Mouse (Mus musculus) thymus, postnatal 36 days (tissue): ENCODE results near the gene Stat6.
"Not testable (repeated sequence)": the region's sequence is repeated elsewhere in the genome, so short reads cannot be mapped to it uniquely, and the experiment has no call there.

Experiments used
- DNase-seq, 2 experiments: peaks; one replicate each; pipeline ENCODE4 v3.0.0; 2022; ENCODE audit warnings: mixed read lengths in 2 of 2

The Stat6 gene

DNA sequence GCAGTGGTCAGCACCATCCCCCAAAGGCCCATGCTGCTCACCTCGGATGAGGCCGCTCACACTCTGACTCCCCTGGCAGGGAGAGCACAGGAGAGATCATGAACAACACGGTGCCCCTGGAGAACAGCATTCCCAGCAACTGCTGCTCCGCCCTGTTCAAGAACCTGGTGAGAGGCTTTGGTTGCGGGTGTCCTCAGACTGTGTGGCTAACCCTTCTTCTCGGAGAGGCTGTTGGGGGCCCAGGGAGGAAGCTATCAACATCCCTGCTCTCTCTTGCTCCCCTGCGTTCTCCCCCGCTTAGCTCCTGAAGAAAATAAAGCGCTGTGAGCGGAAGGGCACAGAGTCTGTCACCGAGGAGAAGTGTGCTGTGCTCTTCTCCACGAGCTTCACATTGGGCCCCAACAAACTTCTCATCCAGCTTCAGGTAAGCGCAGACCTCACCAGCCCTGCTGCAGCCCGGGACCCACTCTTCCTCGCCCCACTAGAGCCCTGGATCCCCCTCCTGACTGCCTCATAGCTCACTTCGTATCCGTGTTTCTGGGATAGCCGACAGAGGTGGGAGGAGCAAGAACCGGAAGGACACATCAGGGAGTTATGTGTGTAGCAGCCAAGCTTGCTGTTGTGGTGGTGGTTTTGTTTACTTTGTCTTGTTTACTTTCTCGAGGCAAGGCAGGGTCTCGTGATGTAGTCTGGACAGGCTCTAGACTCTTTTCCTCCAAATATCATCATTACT, 10.3 kb downstream of the Stat6 start:
- DNase-seq, result no peak

- no peak for DNase-seq
Observed at GRCm38 (mm10) chr10:127654970-127655579, 12.3 kb downstream of the Stat6 start.

GRCm38 (mm10) chr10:127657617-127658016, 14.8 kb downstream of the Stat6 start:
- not testable (repeated sequence) for DNase-seq

- no peak for DNase-seq
Observed at GRCm38 (mm10) chr10:127658076-127658475, 15.3 kb downstream of the Stat6 start.

GRCm38 (mm10) chr10:127659551-127659950, 16.8 kb downstream of the Stat6 start:
- no peak for DNase-seq

DNA sequence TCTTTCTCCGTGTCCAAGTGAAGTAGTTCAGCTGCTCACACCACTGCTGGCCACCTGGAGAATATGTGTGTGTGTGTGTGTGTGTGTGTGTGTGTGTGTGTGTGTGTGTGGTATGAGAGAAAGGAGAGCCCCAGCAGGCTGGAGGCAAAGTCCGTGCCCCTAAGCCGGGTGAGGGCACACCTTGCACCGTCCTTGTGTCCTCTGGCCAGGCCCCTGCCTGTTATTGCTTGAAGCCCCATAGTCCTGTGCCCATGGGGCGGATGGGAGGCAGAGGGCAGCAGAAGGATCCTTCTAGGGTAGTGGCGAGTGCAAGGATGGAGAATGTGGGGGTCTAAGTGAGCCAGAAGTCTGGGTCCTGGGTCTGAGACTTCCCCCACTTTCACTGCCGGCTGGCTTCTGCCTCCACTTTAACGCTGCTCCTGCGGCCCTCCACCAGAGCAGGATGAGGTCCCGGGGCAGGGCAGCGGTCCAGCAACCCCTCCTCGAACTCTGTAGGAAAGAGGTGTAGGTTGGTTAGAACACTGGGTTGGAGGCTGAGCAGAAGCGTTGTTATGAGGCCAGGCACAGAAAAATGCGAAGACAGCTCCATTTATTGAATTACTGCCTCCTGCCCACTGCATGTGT, 18.6 kb downstream of the Stat6 start:
- DNase-seq, result no peak

- peak; percentile 71 to 75 for DNase-seq
Observed at GRCm38 (mm10) chr10:127661915-127662663, 19.3 kb downstream of the Stat6 start.

DNA sequence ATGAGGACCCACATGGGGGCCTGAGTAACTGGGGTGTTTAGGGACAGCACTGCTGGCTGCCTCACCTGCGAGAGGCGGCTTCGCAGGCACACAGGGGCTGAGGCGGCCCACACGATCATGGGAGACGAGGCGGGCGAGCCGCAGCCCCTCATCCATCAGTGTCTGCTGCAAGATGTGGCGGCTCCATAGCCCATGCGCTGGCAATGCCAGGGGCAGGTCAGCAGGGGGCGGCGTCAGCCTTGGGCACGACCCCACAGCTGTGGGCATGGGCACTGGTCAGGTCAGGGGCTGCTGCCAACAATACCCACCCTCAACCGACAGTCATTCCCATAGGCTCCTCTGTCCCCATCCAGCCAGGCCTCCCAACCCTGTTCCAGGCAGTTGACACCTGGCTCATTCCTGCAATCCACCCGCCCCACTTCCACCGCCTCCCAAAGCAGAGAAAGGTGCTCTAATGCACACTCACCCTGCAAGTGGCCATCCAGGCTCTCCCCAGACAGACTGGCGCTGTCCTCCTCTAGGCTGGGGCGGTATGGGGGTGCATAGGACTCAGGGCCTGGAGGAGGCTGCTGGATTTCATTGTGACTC, 20.0 kb downstream of the Stat6 start:
- peak; percentile 62 to 75 for DNase-seq

GRCm38 (mm10) chr10:127663590-127663989, 20.8 kb downstream of the Stat6 start:
- DNase-seq, result no peak

- no peak for DNase-seq
Observed at GRCm38 (mm10) chr10:127664166-127664565, 21.4 kb downstream of the Stat6 start.

DNA sequence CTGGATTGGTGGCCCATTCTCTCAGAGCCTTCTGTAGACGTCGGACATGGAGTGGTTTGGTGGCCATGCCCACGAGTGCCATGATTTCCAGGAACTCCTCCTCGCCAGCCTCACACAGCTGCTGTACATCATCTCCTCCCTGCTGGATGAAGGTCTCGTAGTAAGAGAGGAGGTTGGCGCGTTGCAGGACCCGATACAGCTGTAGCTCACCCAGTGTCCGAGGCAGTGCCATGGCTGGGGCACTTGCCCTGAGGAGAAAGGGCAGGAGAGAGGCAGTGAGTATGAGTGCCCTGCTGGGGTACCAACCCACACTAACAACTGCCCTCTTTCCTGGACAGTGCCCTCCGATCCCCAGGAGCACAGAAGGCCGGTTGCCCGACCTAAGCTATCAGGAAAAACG, 22.1 kb downstream of the Stat6 start:
- DNase-seq, result no peak

DNA sequence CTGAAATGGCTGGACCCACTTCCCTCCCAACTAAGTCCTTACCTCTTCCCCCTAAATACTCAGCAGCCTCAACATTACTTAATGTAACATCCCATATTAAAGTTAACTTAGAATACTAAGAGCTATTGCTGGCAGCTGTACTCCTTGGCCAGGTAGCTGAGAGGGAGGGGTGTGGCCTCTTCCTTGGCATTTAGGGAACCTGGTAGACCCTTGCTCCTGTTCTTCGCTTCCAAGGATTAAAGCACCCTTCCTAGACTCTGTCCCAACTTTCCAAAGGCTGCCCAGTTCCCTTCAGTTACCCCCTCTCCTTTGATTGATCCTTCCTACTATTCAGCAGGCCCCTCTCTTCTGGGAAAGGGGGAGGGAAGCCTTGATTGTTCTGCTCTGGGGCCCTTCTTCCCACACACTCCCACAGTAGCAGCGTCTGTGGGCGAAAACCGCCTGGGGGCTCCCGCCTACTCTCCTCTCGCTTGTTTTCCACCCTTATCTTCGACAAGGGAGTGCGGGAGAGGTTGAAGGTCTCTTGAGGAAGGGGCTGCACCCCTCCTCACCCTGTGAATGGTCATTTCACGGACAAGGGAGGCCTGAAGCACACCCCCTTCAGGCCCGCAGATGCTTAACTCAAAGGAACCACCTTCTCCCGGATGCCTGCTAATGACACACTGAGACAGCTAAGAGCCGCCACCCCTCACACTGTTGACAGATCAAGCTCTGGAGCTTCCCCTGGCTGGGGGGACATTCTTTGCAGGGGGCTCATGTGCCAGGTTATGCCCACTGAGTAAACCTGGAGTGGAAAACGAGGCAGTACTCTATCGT, 22.8 kb downstream of the Stat6 start:
- DNase-seq, result peak in 1 of 2 experiments; percentile 35

- DNase-seq, result peak; percentile 76 to 84
Observed at GRCm38 (mm10) chr10:127666501-127667268, 23.9 kb downstream of the Stat6 start, which contains the start of gene Nemp1. Gene Nemp1, plus strand, starts transcription at chr10:127666901.

- peak; percentile 63 to 71 for DNase-seq
Observed at GRCm38 (mm10) chr10:127667269-127668092, 24.7 kb downstream of the Stat6 start.

DNA sequence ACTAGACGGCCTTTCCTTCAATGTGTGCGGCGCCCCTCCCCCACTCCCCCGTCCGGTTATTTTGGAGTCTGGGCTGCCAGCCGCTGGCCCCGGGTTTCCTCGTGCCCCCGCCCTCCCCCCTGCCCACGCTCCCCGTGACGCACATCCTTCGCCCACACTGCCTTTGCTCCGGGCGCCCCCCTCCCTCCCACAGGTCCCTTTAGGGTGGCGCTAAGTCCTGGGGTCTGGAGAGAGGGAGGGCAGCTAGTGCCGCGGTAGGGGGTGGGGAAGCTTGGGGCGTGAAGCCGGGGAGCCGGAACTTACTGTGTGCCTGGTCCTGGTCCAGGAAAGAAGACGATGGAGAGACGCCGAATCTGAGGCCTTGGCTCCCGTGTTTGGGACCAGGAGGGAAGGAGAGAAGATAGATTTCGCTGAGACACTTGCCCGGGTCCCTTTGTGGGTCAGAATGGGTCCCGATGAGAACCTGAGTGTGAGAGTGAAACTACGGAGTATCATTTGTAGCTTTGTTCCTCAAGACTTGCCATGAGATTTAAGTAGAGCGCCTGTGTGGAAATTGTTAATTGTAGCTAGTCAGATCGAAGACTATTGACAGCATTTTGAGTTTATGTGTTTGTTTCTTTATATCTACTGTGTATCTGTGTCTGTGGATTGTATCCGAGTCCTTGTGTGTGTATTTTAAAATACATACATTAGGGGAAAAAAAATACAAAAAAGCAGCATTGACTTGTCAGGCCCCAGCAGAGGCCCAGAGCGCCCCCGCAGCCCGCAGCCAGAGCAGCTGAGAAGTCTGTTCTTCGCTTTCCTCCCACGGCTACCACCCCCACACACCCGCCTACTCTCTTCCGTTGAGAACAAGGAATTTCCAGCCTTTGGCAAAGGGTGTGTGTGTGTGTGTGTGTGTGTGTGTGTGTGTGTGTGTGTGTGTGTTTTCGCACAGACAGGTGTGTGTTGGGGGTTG, 25.6 kb downstream of the Stat6 start, which contains the start of gene Nab2:
Gene Nab2, minus strand, starts transcription at position 476 of the 958 bp plus-strand sequence.
- peak; percentile 83 to 88 for DNase-seq

GRCm38 (mm10) chr10:127669170-127669569, 26.4 kb downstream of the Stat6 start:
- no peak for DNase-seq

DNA sequence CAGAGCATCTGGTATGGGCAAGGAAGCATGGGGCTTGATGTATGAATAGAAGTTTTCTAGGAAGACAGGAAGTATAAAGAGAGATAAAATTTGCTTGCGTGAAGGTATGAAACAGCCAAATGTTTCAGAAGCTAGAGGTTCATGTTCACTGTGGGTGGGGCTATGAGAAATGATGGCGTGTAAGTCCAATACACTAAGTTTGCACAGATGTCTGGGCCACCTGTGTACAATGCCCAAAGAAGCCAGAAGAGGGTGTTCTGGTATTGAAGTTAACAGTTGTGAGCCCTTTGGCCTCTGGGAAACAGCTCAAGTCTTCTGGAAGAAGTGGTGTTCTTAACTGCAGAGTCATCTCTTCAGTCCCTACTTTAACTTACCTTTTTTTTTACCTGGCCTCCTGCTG, 27.4 kb downstream of the Stat6 start:
- no peak for DNase-seq

- DNase-seq, result peak in 1 of 2 experiments; percentile 48
Observed at GRCm38 (mm10) chr10:127671276-127671675, 28.5 kb downstream of the Stat6 start.
